Mouse (Mus musculus) midbrain, postnatal 0 days (tissue): Measurements from ENCODE around the gene Nat8f6. TPM values are rescaled to one million over a fixed set of nuclear protein-coding genes. Genes with fewer than 3 reads are reported as not detected.

Source experiments
- ATAC-seq: fragments of 200-750 bp; cut with Nextera tagmentation; 2 replicates; pipeline ENCODE4 v1.8.0; 2017; ENCODE audit warnings: moderate number of reproducible peaks, mild to moderate bottlenecking, moderate TSS enrichment, moderate library complexity; ENCODE audit not compliant: low FRiP score
- DNase-seq: peaks from one replicate; pipeline ENCODE4 v3.0.0-alpha.2; 2015; ENCODE audit warnings: low spot score
- H3K27ac ChIP-seq: fragments of 300-500 bp; sonication (generic); 2 replicates; pipeline ENCODE4 v1.5.1; 2014; ENCODE audit warnings: low read depth, mild to moderate bottlenecking, low read length, mixed read lengths
- H3K27me3 ChIP-seq: fragments of 300-500 bp; sonication (generic); 2 replicates; pipeline ENCODE4 v1.6.1; 2014; ENCODE audit warnings: low read length, control low read depth, mixed read lengths; ENCODE audit not compliant: insufficient read depth
- H3K36me3 ChIP-seq: fragments of 300-500 bp; sonication (generic); 2 replicates; pipeline ENCODE4 v1.6.1; 2014; ENCODE audit warnings: low read length, control low read depth, mixed read lengths; ENCODE audit not compliant: insufficient read depth
- H3K4me1 ChIP-seq: fragments of 300-500 bp; sonication (generic); 2 replicates; pipeline ENCODE4 v1.6.1; 2014; ENCODE audit warnings: mild to moderate bottlenecking, control low read depth, antibody characterized with exemption, low read length, mixed read lengths; ENCODE audit not compliant: insufficient read depth
- H3K4me2 ChIP-seq: fragments of 300-500 bp; sonication (generic); 2 replicates; pipeline ENCODE4 v1.6.1; 2014; ENCODE audit warnings: low read depth, mild to moderate bottlenecking, low read length, mixed read lengths; ENCODE audit not compliant: poor library complexity, severe bottlenecking
- H3K4me3 ChIP-seq: fragments of 300-500 bp; sonication (generic); 2 replicates; pipeline ENCODE4 v1.5.1; 2014; ENCODE audit warnings: low read depth, mild to moderate bottlenecking, low read length, moderate library complexity
- H3K9ac ChIP-seq: fragments of 300-500 bp; sonication (generic); replicated peaks from 2 replicates; pipeline ENCODE4 v1.6.1; 2014; ENCODE audit warnings: mild to moderate bottlenecking, low read length, moderate library complexity, mixed read lengths; ENCODE audit not compliant: poor library complexity, severe bottlenecking
- H3K9me3 ChIP-seq: fragments of 300-500 bp; sonication (generic); 2 replicates; pipeline ENCODE4 v1.6.1; 2016; ENCODE audit warnings: low read length, control low read depth
- CTCF ChIP-seq: IDR thresholded peaks from 2 replicates; pipeline ENCODE4 v1.5.1; 2016; ENCODE audit warnings: antibody characterized with exemption, mild to moderate bottlenecking
- WGBS: fragments of 180-500 bp; shearing (Covaris S2); extraction: QIAGEN DNeasy Blood & Tissue Kit; methylation state at CpG from one replicate; pipeline ENCODE4 v1.1.7; 2014; 5-methylcytosine and 5-hydroxymethylcytosine counted together
- polyA plus RNA-seq: library from polyadenylated mRNA; unstranded; fragments of >200 nt; fragmentation: Nextera tagmentation; extraction: Ambion mirVana; gene quantifications from 2 replicates; pipeline ENCODE4 v1.2.1, GENCODE M21; 2015
- total RNA-seq: library from RNA; depleted of rRNA; stranded (reverse); fragments of >200 nt; gene quantifications from 2 replicates; pipeline ENCODE4 v1.2.3, GENCODE M21; 2014

The Nat8f6 gene
- total and polyA plus RNA-seq, 2 experiments from 2014 or later = not detected

DNA sequence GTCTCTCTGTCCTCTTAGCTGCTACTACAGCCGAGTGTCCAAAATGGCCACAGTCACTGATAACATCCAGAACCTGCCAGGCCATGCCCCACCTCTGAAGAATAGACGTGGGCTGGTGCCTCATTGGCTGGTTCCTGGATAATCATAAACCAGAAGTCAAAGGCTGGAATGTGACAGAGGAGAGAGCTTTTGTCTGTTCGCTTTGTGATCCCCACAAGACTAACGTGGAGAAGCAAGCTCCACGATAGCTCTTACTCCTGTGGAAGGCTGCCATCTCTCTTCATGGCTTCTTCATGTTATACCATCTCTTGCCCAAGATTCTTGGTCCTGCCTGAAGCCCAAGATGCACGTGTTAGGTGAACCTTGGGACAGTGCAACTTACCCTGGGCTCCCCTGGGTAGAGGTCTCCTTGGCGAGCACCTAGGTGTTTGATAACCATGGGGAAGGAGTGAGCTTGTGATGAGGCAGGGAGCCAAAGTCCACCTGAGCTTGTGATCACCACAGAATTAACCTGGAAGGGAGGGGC, 11.1 kb upstream of the Nat8f6 start, which contains the start of gene Nat8:
Gene Nat8, minus strand, starts transcription at position 287 of the 526 bp plus-strand sequence.
- 84% methylated on average over 7 of the region's 7 CpGs for WGBS
- DNase-seq = no peak
- Histone ChIP-seq H3K36me3 (no peaks in the 10 kb centered on the region), H3K4me2 (no peak within 1 kb of the TSS), H3K4me1 (no peaks in the 10 kb centered on the region), H3K27ac (no peak within 1 kb of the TSS), H3K9me3 (no peaks in the 10 kb centered on the region), H3K27me3 (no peaks in the 10 kb centered on the region), H3K9ac (no peak within 1 kb of the TSS), H3K4me3 (no peak within 1 kb of the TSS)
- ATAC-seq = no peak
- TF ChIP-seq CTCF = no peak

DNA sequence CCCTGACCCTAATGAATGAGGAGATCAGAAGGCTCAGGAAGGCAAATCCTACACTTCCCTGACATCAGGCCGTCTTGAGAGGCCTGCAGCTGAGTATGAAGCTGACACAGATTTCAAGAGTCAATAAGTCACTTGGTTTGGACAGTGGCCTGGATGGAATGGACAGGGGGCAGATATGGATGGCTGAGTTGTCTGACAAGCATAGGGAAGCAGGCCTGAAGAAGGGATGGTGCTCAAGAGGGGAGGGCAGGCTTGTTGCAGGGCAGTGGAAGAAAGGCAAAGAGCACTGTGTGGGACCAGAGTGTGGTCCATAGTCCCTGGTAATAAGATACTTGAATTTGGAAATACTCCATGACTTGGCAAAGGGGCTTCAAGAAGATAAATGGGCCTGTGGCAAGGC, 8.7 kb upstream of the Nat8f6 start:
- no peaks in the 10 kb centered on the region for H3K27me3 ChIP-seq
- DNase-seq (no peak), ATAC-seq (no peak)
- H3K36me3 ChIP-seq = no peaks in the 10 kb centered on the region
- no peak overlapping the region for H3K9ac ChIP-seq
- no peak overlapping the region for H3K27ac ChIP-seq
- 60% methylated on average over 1 of the region's 1 CpGs for WGBS
- no peaks in the 10 kb centered on the region for H3K9me3 ChIP-seq
- no peak for TF ChIP-seq CTCF
- H3K4me2 ChIP-seq = no peak overlapping the region
- H3K4me3 ChIP-seq = no peak overlapping the region
- no peaks in the 10 kb centered on the region for H3K4me1 ChIP-seq

DNA sequence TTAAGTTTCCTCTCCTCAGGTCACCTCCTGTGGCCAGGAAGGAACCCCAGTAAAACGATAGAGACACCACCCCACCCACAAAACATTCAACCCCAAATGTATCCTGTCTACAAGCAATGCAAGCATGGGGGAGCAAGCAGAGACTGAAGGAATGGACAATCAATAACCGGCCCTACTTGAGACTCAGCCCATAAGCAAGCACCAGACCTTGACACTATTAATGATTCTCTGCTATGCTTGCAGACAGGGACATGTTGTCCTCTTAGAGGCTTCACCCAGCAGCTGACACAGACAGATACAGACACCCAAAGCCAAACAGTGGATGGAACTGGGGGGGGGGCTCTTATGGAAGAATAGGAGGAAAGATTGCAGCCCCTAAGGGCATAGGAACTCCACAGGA, 5.1 kb upstream of the Nat8f6 start:
- no peaks in the 10 kb centered on the region for H3K4me1 ChIP-seq
- no peak overlapping the region for H3K4me2 ChIP-seq
- no peak for DNase-seq
- H3K9me3 ChIP-seq = no peaks in the 10 kb centered on the region
- no peak overlapping the region for H3K9ac ChIP-seq
- no peak overlapping the region for H3K27ac ChIP-seq
- ATAC-seq = no peak
- H3K36me3 ChIP-seq = no peaks in the 10 kb centered on the region
- no peak for TF ChIP-seq CTCF
- WGBS = 91% methylated on average over 2 of the region's 2 CpGs
- H3K4me3 ChIP-seq = no peak overlapping the region
- no peaks in the 10 kb centered on the region for H3K27me3 ChIP-seq

DNA sequence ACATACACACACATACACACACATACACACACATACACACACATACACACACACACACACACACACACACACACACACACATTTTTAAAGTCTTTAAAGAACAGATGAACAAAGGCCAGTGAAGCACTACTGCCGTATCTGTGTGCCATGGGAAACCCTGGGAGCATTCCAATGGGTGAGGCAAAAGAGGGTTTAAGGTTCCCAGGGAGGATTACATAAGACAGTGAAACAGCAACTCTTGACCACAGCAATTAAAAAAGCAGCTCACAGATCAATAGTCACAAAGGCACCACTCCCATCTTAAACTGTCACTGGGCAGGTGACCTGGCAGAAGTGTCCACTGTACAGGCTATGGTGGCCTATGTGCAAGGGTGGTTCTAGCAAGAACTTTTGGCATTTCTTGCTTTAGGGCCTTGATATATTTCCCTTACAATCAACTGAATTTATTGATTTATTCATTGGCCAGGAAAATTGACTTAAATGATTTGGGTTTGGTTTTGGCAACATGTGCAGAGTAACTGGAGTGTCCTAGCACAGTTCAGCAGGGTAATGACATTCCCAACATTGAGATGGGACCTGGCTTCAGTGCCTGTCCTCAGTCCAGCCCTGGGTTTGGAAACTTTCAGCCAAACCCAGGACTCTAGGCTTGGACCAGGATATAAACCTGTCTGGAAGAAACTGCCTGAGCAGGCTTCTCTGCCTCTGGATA, 2.8 kb upstream of the Nat8f6 start:
- no peak overlapping the region for H3K4me2 ChIP-seq
- ATAC-seq (no peak), DNase-seq (no peak)
- TF ChIP-seq CTCF = no peak
- no peak overlapping the region for H3K27ac ChIP-seq
- H3K4me3 ChIP-seq = no peak overlapping the region
- WGBS = 82% methylated on average over 1 of the region's 1 CpGs
- H3K9me3 ChIP-seq = no peaks in the 10 kb centered on the region
- H3K9ac ChIP-seq = no peak overlapping the region
- no peaks in the 10 kb centered on the region for H3K36me3 ChIP-seq
- no peaks in the 10 kb centered on the region for H3K4me1 ChIP-seq
- no peaks in the 10 kb centered on the region for H3K27me3 ChIP-seq

DNA sequence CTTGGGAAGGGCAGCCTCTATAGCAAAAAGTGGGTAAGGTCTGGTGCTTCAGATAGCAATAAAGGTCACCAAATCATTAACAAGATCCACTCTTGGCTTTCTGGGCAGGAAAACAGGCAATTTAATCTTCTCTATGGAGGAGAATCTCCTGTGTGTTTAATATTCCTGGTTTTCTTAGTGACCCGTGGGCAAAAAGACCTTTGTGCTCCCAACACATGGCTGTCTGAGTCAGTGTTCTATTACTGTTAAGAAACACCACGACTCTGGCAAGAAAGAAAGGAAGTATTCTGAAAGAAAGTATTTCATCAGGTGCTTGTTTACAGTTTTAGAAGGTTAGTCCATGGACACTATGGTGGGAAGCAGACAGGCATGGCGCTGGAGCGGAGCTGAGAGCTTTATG, 1.5 kb upstream of the Nat8f6 start:
- no peak for TF ChIP-seq CTCF
- no peaks in the 10 kb centered on the region for H3K27me3 ChIP-seq
- H3K4me3 ChIP-seq = no peak overlapping the region
- H3K4me1 ChIP-seq = no peaks in the 10 kb centered on the region
- ATAC-seq = no peak
- H3K27ac ChIP-seq = no peak overlapping the region
- no peak overlapping the region for H3K9ac ChIP-seq
- H3K9me3 ChIP-seq = no peaks in the 10 kb centered on the region
- DNase-seq = no peak
- no peaks in the 10 kb centered on the region for H3K36me3 ChIP-seq
- no peak overlapping the region for H3K4me2 ChIP-seq
- 85% methylated on average over 4 of the region's 4 CpGs for WGBS

DNA sequence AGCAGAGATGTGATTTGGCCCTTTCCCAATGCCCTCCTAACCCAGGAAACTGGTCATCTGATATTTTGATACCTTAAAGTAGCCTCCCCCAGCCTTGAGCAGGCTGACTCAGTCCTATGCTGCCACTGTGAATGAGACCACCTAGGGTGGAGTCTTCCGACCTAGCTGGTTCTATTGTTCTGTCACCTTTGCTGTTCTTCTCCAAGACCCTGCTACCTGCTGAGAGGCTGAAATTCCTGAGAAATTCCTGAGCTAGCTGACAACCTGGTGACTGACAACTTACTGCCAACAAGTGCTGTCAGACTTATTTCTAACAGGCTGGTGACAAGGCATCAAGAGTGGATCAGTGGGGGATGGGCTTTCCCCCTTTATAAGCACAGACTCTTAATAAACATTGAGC, 2.4 kb downstream of the Nat8f6 start:
- no peak for DNase-seq
- WGBS = 19% methylated on average over 1 of the region's 1 CpGs
- H3K4me1 ChIP-seq = no peaks in the 10 kb centered on the region

More for the DNA sequence above, 2.4 kb downstream of the Nat8f6 start:
- H3K27me3 ChIP-seq = no peaks in the 10 kb centered on the region
- no peak overlapping the region for H3K27ac ChIP-seq
- no peak for TF ChIP-seq CTCF
- H3K9me3 ChIP-seq = no peaks in the 10 kb centered on the region
- H3K4me3 ChIP-seq = no peak overlapping the region
- H3K9ac ChIP-seq = no peak overlapping the region
- no peak overlapping the region for H3K4me2 ChIP-seq
- H3K36me3 ChIP-seq = no peaks in the 10 kb centered on the region
- no peak for ATAC-seq
